Mouse (Mus musculus) embryonic facial prominence, embryonic 14.5 days (tissue): ENCODE results near the gene Podn. TPM values are rescaled to one million over a fixed set of nuclear protein-coding genes. Genes with fewer than 3 reads are reported as not detected.

ENCODE experiments used
- ATAC-seq: fragments of 200-750 bp; cut with Nextera tagmentation; 2 replicates; pipeline ENCODE4 v1.8.0; 2017; ENCODE audit warnings: low read depth, moderate number of reproducible peaks, moderate TSS enrichment
- DNase-seq: peaks from one replicate; pipeline ENCODE4 v3.0.0-alpha.2; 2015; ENCODE audit warnings: low spot score
- H3K27ac ChIP-seq: fragments of 300-500 bp; sonication (generic); replicated peaks from 2 replicates; pipeline ENCODE4 v1.5.1; 2014; ENCODE audit warnings: low read depth, mild to moderate bottlenecking, low read length, moderate library complexity
- H3K27me3 ChIP-seq: fragments of 300-500 bp; sonication (generic); replicated peaks from 2 replicates; pipeline ENCODE4 v1.6.1; 2014; ENCODE audit warnings: low read length; ENCODE audit not compliant: control insufficient read depth, insufficient read depth
- H3K36me3 ChIP-seq: fragments of 300-500 bp; sonication (generic); 2 replicates; pipeline ENCODE4 v1.6.1; 2014; ENCODE audit warnings: low read length, mixed read lengths; ENCODE audit not compliant: control insufficient read depth, insufficient read depth
- H3K4me1 ChIP-seq: fragments of 300-500 bp; sonication (generic); 2 replicates; pipeline ENCODE4 v1.6.1; 2014; ENCODE audit warnings: antibody characterized with exemption, low read length; ENCODE audit not compliant: control insufficient read depth, insufficient read depth
- H3K4me2 ChIP-seq: fragments of 300-500 bp; sonication (generic); 2 replicates; pipeline ENCODE4 v1.6.1; 2014; ENCODE audit warnings: low read depth, mild to moderate bottlenecking, low read length, moderate library complexity, mixed read lengths
- H3K4me3 ChIP-seq: fragments of 300-500 bp; sonication (generic); 2 replicates; pipeline ENCODE4 v1.5.1; 2014; ENCODE audit warnings: low read depth, mild to moderate bottlenecking, low read length
- H3K9ac ChIP-seq: fragments of 300-500 bp; sonication (generic); 2 replicates; pipeline ENCODE4 v1.6.1; 2014; ENCODE audit warnings: low read depth, mild to moderate bottlenecking, low read length, moderate library complexity, mixed read lengths
- H3K9me3 ChIP-seq: fragments of 300-500 bp; sonication (generic); 2 replicates; pipeline ENCODE4 v1.6.1; 2016; ENCODE audit warnings: low read length; ENCODE audit not compliant: control insufficient read depth
- WGBS: fragments of 180-500 bp; shearing (Covaris S2); extraction: QIAGEN DNeasy Blood & Tissue Kit; methylation state at CpG from one replicate; pipeline ENCODE4 v1.1.7; 2014; 5-methylcytosine and 5-hydroxymethylcytosine counted together
- polyA plus RNA-seq: library from polyadenylated mRNA; unstranded; fragments of >200 nt; fragmentation: Nextera tagmentation; extraction: Ambion mirVana; gene quantifications from 2 replicates; pipeline ENCODE4 v1.2.1, GENCODE M21; 2014

Gene Podn
- polyA plus RNA-seq, 1 experiment from 2014 or later = 5.5 TPM

DNA sequence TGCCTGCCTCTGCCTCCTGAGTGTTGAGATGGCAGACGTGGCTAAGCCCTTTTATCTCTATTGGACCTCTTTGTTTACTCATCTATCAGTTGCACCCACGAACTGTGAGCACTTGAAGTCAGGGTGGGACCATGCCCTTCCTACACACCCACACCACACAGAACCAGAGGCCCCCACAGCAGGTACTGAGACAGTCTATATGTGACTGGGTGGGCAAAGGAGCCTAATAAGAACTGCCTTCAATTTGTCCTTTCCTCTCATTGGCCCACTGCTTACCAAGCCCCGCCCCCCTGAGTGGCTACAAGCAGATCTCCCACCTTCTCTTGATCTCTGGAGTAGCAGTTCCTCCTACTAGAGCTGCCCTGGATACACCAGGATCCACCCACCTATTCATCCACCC is 70.1 kb downstream of the Podn start:
- Histone ChIP-seq H3K27ac (no peak overlapping the region), H3K27me3 (peaks cover 11% of the 10 kb centered on the region; the same call in 1 of the 2 replicates), H3K9me3 (no peaks in the 10 kb centered on the region), H3K4me2 (no peak overlapping the region), H3K4me3 (no peak overlapping the region), H3K9ac (no peak overlapping the region), H3K36me3 (no peaks in the 10 kb centered on the region), H3K4me1 (peaks cover 5% of the 10 kb centered on the region; the same call in 1 of the 2 replicates)
- ATAC-seq = no peak
- WGBS = 52% methylated on average over 3 of the region's 3 CpGs
- no peak for DNase-seq

DNA sequence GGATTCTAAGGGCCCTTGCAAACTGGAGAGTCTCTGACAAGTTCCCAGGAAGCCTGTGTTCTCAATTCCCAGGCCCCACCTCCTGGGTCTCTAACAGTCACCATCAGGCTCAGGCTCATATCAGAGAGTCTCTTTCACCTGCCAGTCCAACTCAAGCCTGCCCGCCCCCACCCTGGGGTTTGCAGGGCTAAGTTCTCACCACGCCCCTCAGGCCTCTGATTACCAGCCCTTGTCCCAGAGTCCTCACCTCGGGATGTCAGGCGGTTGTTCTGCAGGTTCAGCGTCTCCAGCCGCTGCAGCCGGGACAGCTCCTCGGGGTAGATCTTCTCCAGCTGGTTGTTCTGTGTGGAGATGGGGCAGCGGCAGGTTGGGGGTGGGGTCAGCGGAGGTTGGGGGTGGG is 71.0 kb downstream of the Podn start:
- 10% methylated on average over 10 of the region's 10 CpGs for WGBS
- Histone ChIP-seq H3K27ac (no peak overlapping the region), H3K4me1 (peaks cover 5% of the 10 kb centered on the region; the same call in 1 of the 2 replicates), H3K36me3 (no peaks in the 10 kb centered on the region), H3K9ac (no peak overlapping the region), H3K9me3 (no peaks in the 10 kb centered on the region), H3K4me2 (peak overlapping the region; percentile 18; the same call in 1 of the 2 replicates), H3K27me3 (0 out of 2 replicates have a peak, but pooled peaks cover 2% of the 10 kb centered on the region), H3K4me3 (no peak overlapping the region)
- DNase-seq = peak; percentile 22
- ATAC-seq = peak; percentile 37; the same call in 1 of the 2 replicates

DNA sequence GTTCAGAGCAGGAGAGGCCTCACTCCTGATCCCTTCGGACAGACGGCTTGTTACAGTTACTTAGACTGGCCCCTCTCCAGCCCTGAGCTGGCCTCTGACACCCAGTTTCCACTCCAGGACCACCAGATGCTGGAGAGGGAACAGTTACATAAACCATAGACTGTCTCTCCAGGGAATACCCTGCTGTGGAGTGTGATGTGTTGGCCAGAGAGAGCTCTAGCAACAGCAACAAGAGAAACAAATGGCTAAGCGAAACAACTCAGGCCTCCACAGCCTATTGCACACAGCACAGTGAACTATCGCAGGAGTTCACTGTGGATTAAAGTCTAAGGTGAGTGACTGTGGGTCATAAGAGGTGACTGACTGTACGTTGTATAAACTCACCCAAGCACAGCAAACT is 71.6 kb downstream of the Podn start:
- no peaks in the 10 kb centered on the region for H3K9me3 ChIP-seq
- no peak overlapping the region for H3K9ac ChIP-seq
- 63% methylated on average over 5 of the region's 5 CpGs for WGBS
- H3K27me3 ChIP-seq = no peaks in the 10 kb centered on the region
- H3K36me3 ChIP-seq = no peaks in the 10 kb centered on the region
- H3K27ac ChIP-seq = no peak overlapping the region
- peaks cover 5% of the 10 kb centered on the region; the same call in 1 of the 2 replicates for H3K4me1 ChIP-seq
- peak; percentile 42; the same call in 1 of the 2 replicates for ATAC-seq
- no peak overlapping the region for H3K4me3 ChIP-seq
- H3K4me2 ChIP-seq = no peak overlapping the region
- no peak for DNase-seq

DNA sequence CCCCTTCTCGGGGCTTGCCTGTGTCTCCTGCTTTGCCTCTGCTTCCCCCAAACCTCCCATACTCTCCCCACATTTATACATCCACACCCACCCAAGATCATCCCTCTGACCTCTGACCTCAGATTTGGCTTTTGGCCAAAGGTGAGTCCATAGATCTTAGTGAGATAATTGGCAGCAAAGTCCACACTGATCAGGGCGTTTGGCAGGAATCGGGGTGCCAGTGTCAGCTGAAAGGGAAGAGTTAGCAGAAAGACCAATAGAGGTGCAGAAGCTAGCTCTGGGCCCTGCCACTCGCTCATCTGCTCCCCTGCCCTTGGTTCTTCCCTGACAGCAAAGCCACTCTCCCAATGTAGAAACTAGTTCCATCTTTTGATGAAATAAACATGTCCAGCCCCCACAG is 73.1 kb downstream of the Podn start:
- no peak overlapping the region for H3K4me2 ChIP-seq
- no peak for ATAC-seq
- H3K9me3 ChIP-seq = no peaks in the 10 kb centered on the region

DNA sequence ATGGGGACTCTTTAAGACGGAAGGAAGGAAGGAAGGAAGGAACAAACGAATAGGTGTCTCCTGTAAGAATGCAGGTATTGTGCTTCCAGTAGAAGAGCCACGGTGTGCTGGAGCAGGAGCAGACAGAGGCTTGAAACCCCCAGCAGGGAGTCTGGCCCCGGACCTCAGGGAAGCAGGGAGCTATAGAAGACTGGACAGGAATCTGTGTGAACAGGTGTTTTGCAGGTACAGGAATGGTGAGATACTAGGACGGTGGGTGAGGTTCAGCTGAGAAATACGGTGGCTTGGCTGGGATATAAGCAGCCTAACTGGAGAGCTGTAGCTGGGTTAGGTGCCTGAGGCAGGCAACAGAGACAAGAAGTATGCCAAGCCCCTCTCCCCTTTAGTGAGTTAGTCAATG is 76.1 kb downstream of the Podn start:
- H3K9ac ChIP-seq = no peak overlapping the region
- no peaks in the 10 kb centered on the region for H3K27me3 ChIP-seq
- no peak overlapping the region for H3K27ac ChIP-seq
- H3K4me3 ChIP-seq = no peak overlapping the region
- H3K4me2 ChIP-seq = no peak overlapping the region
- no peaks in the 10 kb centered on the region for H3K9me3 ChIP-seq
- no peak for ATAC-seq
- peaks cover under 1% of the 10 kb centered on the region; the same call in 1 of the 2 replicates for H3K4me1 ChIP-seq
- DNase-seq = no peak
- 82% methylated on average over 6 of the region's 6 CpGs for WGBS
- no peaks in the 10 kb centered on the region for H3K36me3 ChIP-seq

More for the DNA sequence above, 73.1 kb downstream of the Podn start:
- Histone ChIP-seq H3K27ac (no peak overlapping the region), H3K4me3 (no peak overlapping the region), H3K9ac (no peak overlapping the region), H3K36me3 (no peaks in the 10 kb centered on the region), H3K27me3 (no peaks in the 10 kb centered on the region), H3K4me1 (peaks cover 5% of the 10 kb centered on the region; the same call in 1 of the 2 replicates)
- WGBS = 74% methylated on average over 4 of the region's 4 CpGs
- DNase-seq = no peak

DNA sequence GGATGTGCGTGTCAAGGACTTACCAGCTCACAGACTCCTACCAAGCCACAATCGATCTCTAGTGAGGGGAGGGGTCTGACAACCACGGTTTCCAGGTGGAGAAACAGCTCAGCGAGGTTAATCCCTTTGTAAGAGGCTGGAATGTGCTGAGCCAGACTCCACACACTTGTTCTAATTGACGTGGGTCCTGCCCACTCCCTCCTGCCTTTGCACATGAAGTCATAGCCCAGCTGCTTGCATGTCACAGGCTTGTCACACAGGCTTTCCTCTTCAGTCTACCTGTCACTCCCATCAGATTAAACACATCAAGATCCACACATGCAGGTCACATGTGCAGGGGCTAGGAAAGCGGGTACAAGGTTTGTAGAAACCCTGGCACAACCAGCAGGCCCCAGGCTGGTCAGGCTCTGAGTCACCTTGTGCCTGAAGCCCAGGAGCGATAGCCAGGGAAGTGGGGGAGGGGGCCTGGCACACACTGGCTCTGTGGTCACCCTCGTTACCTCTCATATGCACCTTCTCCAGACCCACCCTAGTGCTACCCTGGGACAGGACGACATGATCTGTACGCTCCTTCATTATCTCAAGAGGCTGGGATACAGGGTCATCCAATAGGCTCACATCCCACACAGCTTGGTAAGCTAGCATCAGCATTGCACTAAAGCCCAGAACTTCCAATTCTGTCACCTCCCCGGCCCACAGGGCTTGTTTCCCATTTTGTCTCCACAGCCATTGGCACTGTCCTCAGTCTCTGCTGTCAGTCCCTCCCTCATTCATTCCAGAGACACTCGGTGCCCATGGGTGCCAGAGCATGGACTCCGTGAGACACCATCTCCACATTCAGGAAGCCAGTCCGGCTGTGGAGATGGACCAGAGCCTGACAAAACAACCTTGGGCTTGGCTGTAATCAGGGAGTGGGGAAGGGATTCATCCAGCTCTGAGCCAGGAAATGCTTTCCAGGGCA is 77.0 kb downstream of the Podn start:
- Histone ChIP-seq H3K9me3 (no peaks in the 10 kb centered on the region), H3K27ac (no peak overlapping the region), H3K27me3 (no peaks in the 10 kb centered on the region), H3K4me1 (no peaks in the 10 kb centered on the region), H3K9ac (no peak overlapping the region), H3K4me2 (no peak overlapping the region), H3K4me3 (no peak overlapping the region), H3K36me3 (no peaks in the 10 kb centered on the region)
- peak; percentile 62 for DNase-seq
- 44% methylated on average over 14 of the region's 14 CpGs for WGBS
- peak; percentile 76 for ATAC-seq

DNA sequence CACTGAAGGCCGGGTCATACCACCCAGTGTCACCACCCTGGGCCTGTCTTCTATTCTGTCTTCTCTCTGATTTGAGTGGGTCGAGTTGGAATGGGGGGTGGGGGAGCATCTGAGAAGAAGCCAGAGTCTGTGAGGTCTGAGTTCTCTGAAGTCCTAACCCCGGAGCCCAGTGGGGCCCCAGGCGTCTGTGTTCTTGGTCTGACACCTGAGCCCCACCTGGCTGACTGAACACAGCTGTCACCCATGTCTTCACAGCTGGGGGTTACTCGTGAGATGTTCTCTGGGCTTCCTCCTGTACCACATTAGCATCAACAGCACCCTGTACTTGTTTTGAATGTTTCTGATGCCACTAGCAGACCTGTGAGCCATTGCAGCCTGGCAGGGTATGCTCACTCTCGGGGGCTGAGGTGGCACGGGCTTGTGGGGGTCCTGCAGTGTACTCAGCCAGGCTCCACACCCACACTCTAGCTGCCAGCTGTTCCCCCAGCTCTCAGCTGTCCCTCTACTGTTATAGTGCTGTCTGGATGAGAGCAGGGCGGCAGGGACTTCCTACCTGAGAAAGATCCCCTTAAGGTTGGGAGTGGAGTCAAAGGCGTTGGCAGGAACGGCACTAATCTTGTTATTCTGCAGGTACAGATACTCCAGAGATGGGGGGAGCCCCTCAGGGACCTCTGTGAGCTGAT is 77.9 kb downstream of the Podn start:
- Histone ChIP-seq H3K9ac (no peak overlapping the region), H3K9me3 (no peaks in the 10 kb centered on the region), H3K4me2 (no peak overlapping the region), H3K4me1 (no peaks in the 10 kb centered on the region), H3K36me3 (no peaks in the 10 kb centered on the region), H3K4me3 (no peak overlapping the region), H3K27me3 (no peaks in the 10 kb centered on the region), H3K27ac (no peak overlapping the region)
- ATAC-seq (peak; percentile 32; the same call in 1 of the 2 replicates), DNase-seq (peak; percentile 11)
- WGBS = 26% methylated on average over 10 of the region's 10 CpGs

DNA sequence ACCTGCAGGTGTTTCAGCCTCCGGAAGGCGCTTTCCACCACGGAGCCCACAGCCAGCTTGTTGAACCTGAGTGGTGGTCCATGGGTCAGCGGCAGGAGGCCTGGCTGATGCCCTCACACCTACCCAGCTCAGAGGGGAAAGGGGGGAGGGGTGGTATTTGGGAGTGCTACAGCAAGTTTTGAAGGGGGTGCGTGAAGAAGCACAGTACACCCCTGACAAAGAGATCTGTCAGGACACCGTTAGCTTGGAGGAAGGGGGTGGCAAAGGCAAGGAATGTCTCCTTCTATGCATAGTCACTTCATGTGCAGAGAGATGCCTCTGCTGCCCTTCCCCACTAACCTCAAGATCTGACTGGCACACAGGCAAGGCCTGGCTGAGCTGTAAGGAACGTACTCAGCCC is 78.4 kb downstream of the Podn start:
- WGBS = 85% methylated on average over 7 of the region's 7 CpGs
- Histone ChIP-seq H3K4me1 (no peaks in the 10 kb centered on the region), H3K27me3 (no peaks in the 10 kb centered on the region), H3K27ac (no peak overlapping the region), H3K36me3 (no peaks in the 10 kb centered on the region), H3K4me3 (no peak overlapping the region), H3K9me3 (no peaks in the 10 kb centered on the region), H3K4me2 (no peak overlapping the region), H3K9ac (no peak overlapping the region)
- DNase-seq = no peak
- ATAC-seq = no peak
